Mouse (Mus musculus) monocyte, adult 59 days (primary cell): ENCODE results near the gene Slco1a4. TPM values are rescaled to one million over a fixed set of nuclear protein-coding genes. Genes with fewer than 3 reads are reported as not detected.

Experiments used
- total RNA-seq, 2 experiments: library from RNA; stranded (reverse); gene quantifications; one replicate each; pipeline ENCODE4 v1.2.4; 2023

Slco1a4 gene
- not detected for total RNA-seq

GRCm38 (mm10) chr6:141856085-141856484 is at the start of gene Slco1a4:
TSS of gene Slco1a4 (minus strand) at chr6:141856199.

DNA sequence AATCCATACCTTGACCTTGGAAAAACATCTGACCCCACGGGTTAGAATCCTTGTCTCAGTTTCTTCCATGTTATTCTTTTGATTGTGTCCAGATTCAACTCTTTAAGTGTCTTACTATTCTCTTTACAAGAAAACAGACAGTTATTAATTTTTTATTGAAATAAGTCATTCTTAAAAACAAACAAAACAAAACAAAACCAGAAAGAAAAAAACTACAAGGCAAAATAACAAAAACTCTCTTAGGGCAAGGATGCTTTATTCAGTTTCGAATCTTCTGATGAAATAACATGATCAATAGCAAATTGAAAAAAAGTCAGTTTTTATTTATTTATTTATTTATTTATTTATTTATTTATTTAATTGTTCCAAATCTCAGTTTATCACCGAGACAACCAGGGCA is 82.3 kb downstream of the Slco1a4 start, which contains the start of gene Gm5724:
Gene Gm5724, minus strand, starts transcription at position 101 of the 400 bp plus-strand sequence.

Other genes starting within 250 kb of the Slco1a4 start
- not detected for gene Slco1b2, start 226.7 kb downstream of the Slco1a4 start, total RNA-seq
- gene Gm5724, start 82.4 kb downstream of the Slco1a4 start, total RNA-seq = not detected
- not detected for gene Slco1a1, start 90.8 kb upstream of the Slco1a4 start, total RNA-seq
- not detected for gene Gm6614, start 155.2 kb upstream of the Slco1a4 start, total RNA-seq